Mouse (Mus musculus): ENCODE results near the gene Spin2d.
"Not testable (repeated sequence)": the region's sequence is repeated elsewhere in the genome, so short reads cannot be mapped to it uniquely, and the experiment has no call there.

DNA sequence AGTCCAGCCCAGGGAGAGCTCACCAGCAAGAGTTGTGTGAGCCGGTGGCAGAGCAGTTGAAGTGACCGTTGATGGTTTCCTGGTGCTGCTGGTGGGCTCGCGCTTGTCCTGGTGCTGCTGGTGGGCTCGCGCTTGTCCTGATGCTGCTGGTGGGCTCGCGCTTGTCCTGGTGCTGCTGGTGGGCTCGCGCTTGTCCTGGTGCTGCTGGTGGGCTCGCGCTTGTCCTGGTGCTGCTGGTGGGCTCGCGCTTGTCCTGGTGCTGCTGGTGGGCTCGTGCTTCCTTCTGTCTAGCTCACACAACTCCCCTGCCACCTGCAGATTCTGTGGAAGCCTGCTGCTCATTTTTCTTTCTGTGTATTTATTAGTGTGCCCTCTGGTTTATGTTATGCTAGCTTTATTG, at the start of gene Spin2d:
- TF ChIP-seq POLR2A (IDR thresholded peaks at IDR 0.05; ENCODE audit: low read depth, low read length); CTCF (IDR thresholded peaks at IDR 0.05; ENCODE audit: extremely low read depth, insufficient read depth, insufficient read length, insufficient replicate concordance): not testable (repeated sequence)

All from spleen, adult 2 months (tissue).